Mouse (Mus musculus): ENCODE results near the gene Art1.

GRCm38 (mm10) chr7:102103555-102103954, 2.0 kb downstream of the Art1 start:
- TF ChIP-seq CTCF (IDR thresholded peaks at IDR 0.05; ENCODE audit: borderline replicate concordance, insufficient read depth, low read depth, low read length) (no peak), POLR2A (IDR thresholded peaks at IDR 0.05; ENCODE audit: borderline replicate concordance, insufficient read depth, low read length) (no peak)

All from cerebellum, adult 2 months (tissue).